ENCODE assay signal across 13 mouse cellular contexts in genomic region chr7:34541000-34541399, GRCm38 (mm10).
"Had no signal": no experiment of that assay in that cellular context is flagged by ENCODE, and none has a peak within 500 bp of the region (broad histone marks: within the 10 kb centered on the region; RNA-seq: fewer than 3 reads in every experiment).

No protein-coding gene starts in this region.

- H3K4me3 ChIP-seq: left cerebral cortex, adult 2 months; limb, embryonic 15.5 days; liver, embryonic 12.5 days; midbrain, embryonic 12.5 days had no signal

- H3K4me1 ChIP-seq: limb, embryonic 15.5 days; liver, embryonic 12.5 days had no signal

- H3K27ac ChIP-seq: left cerebral cortex, adult 2 months; limb, embryonic 15.5 days; liver, embryonic 12.5 days; midbrain, embryonic 12.5 days had no signal

- ATAC-seq: hindbrain, embryonic 16.5 days; inflammation-experienced regulatory T-cells, adult 6 months; liver, embryonic 12.5 days; midbrain, embryonic 16.5 days had no signal

- H3K9me3 ChIP-seq: limb, embryonic 15.5 days had no signal

- DNase-seq: kidney, adult 2 months; kidney, postnatal 25 days; lung, postnatal 10 days; right cerebral cortex, adult 18-20 months; thymus, adult 2 months; thymus, postnatal 25 days had no signal

- H3K36me3 ChIP-seq: limb, embryonic 15.5 days; liver, embryonic 12.5 days; midbrain, embryonic 12.5 days had no signal

- H3K9ac ChIP-seq: limb, embryonic 15.5 days; liver, embryonic 12.5 days; midbrain, embryonic 12.5 days had no signal

- H3K27me3 ChIP-seq: limb, embryonic 15.5 days; liver, embryonic 12.5 days; midbrain, embryonic 12.5 days had no signal

- H3K4me2 ChIP-seq: limb, embryonic 15.5 days; liver, embryonic 12.5 days; midbrain, embryonic 12.5 days had no signal
